Mouse (Mus musculus) erythroblast, embryonic 14.5 days (primary cell): Measurements from ENCODE around the gene Gm10842. TPM values are rescaled to one million over a fixed set of nuclear protein-coding genes. Genes with fewer than 3 reads are reported as not detected.
"Not testable (repeated sequence)": the region's sequence is repeated elsewhere in the genome, so short reads cannot be mapped to it uniquely, and the experiment has no call there.

Source experiments
- H3K27me3 ChIP-seq: 2 replicates; pipeline ENCODE4 v1.6.1; 2012; ENCODE audit warnings: inconsistent platforms; ENCODE audit not compliant: control insufficient read depth
- H3K36me3 ChIP-seq: 2 replicates; pipeline ENCODE4 v1.6.1; 2012; ENCODE audit warnings: mild to moderate bottlenecking, inconsistent platforms; ENCODE audit not compliant: control insufficient read depth
- H3K4me1 ChIP-seq: 2 replicates; pipeline ENCODE4 v1.6.1; 2012; ENCODE audit warnings: inconsistent platforms; ENCODE audit not compliant: control insufficient read depth
- H3K4me3 ChIP-seq: replicated peaks from 2 replicates; pipeline ENCODE3; 2012; ENCODE audit warnings: moderate library complexity, mild to moderate bottlenecking, inconsistent platforms
- H3K9me3 ChIP-seq: 2 replicates; pipeline ENCODE4 v1.6.1; 2012; ENCODE audit warnings: low read length, inconsistent platforms, mixed read lengths; ENCODE audit not compliant: control insufficient read depth
- GATA1 ChIP-seq: IDR thresholded peaks from 2 replicates; pipeline ENCODE4 v1.6.1; 2012; ENCODE audit warnings: low read length, inconsistent platforms, mixed read lengths
- TAL1 ChIP-seq: IDR thresholded peaks from 3 replicates; pipeline ENCODE4 v1.6.1; 2012; ENCODE audit warnings: low read length, inconsistent platforms, mixed read lengths
- polyA plus RNA-seq: library from polyadenylated mRNA; stranded (reverse); fragments of >175 nt; gene quantifications from 2 replicates; pipeline ENCODE4 v1.2.3, GENCODE M21; 2012

Gm10842 gene
- polyA plus RNA-seq, 1 experiment, result not detected

- Histone ChIP-seq H3K4me1 (peaks cover 71% of the 10 kb centered on the region), H3K36me3 (peaks cover 62% of the 10 kb centered on the region)
- not testable (repeated sequence) for H3K27me3 ChIP-seq, H3K4me3 ChIP-seq, H3K9me3 ChIP-seq
- peak; percentile 13; the same call in 1 of the 3 replicates for TF ChIP-seq TAL1
Measured at GRCm38 (mm10) chr11:105140512-105140911, 6.2 kb upstream of the Gm10842 start.

- Histone ChIP-seq H3K4me1 (peaks cover 71% of the 10 kb centered on the region), H3K36me3 (peaks cover 56% of the 10 kb centered on the region)
Measured at GRCm38 (mm10) chr11:105141115-105141514, 5.6 kb upstream of the Gm10842 start.

GRCm38 (mm10) chr11:105143564-105143963 lies 3.1 kb upstream of the Gm10842 start:
- Histone ChIP-seq H3K4me1 (peaks cover 53% of the 10 kb centered on the region), H3K9me3 (no peaks in the 10 kb centered on the region), H3K36me3 (peaks cover 31% of the 10 kb centered on the region), H3K4me3 (no peak overlapping the region), H3K27me3 (no peaks in the 10 kb centered on the region)
- no peak for TF ChIP-seq TAL1
- TF ChIP-seq GATA1, result no peak

More at GRCm38 (mm10) chr11:105141115-105141514, 5.6 kb upstream of the Gm10842 start:
- TF ChIP-seq TAL1 (no peak), GATA1 (no peak)
- no peak overlapping the region for H3K4me3 ChIP-seq
- no peaks in the 10 kb centered on the region for H3K27me3 ChIP-seq
- H3K9me3 ChIP-seq, result peaks cover 6% of the 10 kb centered on the region

GRCm38 (mm10) chr11:105144084-105144483 lies 2.6 kb upstream of the Gm10842 start:
- peaks cover 27% of the 10 kb centered on the region for H3K36me3 ChIP-seq
- H3K9me3 ChIP-seq, result no peaks in the 10 kb centered on the region
- H3K4me1 ChIP-seq, result peaks cover 56% of the 10 kb centered on the region
- H3K27me3 ChIP-seq, result no peaks in the 10 kb centered on the region
- TF ChIP-seq TAL1 (no peak), GATA1 (no peak)
- H3K4me3 ChIP-seq, result no peak overlapping the region

- Histone ChIP-seq H3K4me1 (peaks cover 61% of the 10 kb centered on the region), H3K4me3 (no peak overlapping the region), H3K9me3 (no peaks in the 10 kb centered on the region), H3K36me3 (peaks cover 21% of the 10 kb centered on the region), H3K27me3 (no peaks in the 10 kb centered on the region)
- TF ChIP-seq GATA1, result no peak
- TF ChIP-seq TAL1, result 0 out of 3 replicates have a peak, but pooled peaks have one; percentile 26
Measured at GRCm38 (mm10) chr11:105144508-105145210, 2.0 kb upstream of the Gm10842 start.

- H3K4me1 ChIP-seq, result peaks cover 66% of the 10 kb centered on the region
- TF ChIP-seq TAL1 (no peak), GATA1 (no peak)
Measured at GRCm38 (mm10) chr11:105145211-105145610, 1.5 kb upstream of the Gm10842 start.

GRCm38 (mm10) chr11:105149353-105149752 lies 2.7 kb downstream of the Gm10842 start:
- H3K9me3 ChIP-seq, result no peaks in the 10 kb centered on the region
- H3K36me3 ChIP-seq, result peaks cover 3% of the 10 kb centered on the region; the same call in 1 of the 2 replicates
- no peak overlapping the region for H3K4me3 ChIP-seq
- H3K4me1 ChIP-seq, result peaks cover 77% of the 10 kb centered on the region
- no peaks in the 10 kb centered on the region for H3K27me3 ChIP-seq
- TF ChIP-seq GATA1, result no peak
- no peak for TF ChIP-seq TAL1

More at GRCm38 (mm10) chr11:105145211-105145610, 1.5 kb upstream of the Gm10842 start:
- no peak overlapping the region for H3K4me3 ChIP-seq
- no peaks in the 10 kb centered on the region for H3K27me3 ChIP-seq
- no peaks in the 10 kb centered on the region for H3K9me3 ChIP-seq
- H3K36me3 ChIP-seq, result peaks cover 16% of the 10 kb centered on the region

- Histone ChIP-seq H3K36me3 (peaks cover 5% of the 10 kb centered on the region; the same call in 1 of the 2 replicates), H3K4me1 (peaks cover 77% of the 10 kb centered on the region), H3K4me3 (no peak overlapping the region), H3K27me3 (no peaks in the 10 kb centered on the region), H3K9me3 (no peaks in the 10 kb centered on the region)
- TF ChIP-seq GATA1, result no peak
- TF ChIP-seq TAL1, result no peak
Measured at GRCm38 (mm10) chr11:105149766-105150165, 3.1 kb downstream of the Gm10842 start.

- no peak for TF ChIP-seq GATA1
- TF ChIP-seq TAL1, result no peak
- H3K4me1 ChIP-seq, result peaks cover 76% of the 10 kb centered on the region
- peaks cover 5% of the 10 kb centered on the region; the same call in 1 of the 2 replicates for H3K36me3 ChIP-seq
- no peaks in the 10 kb centered on the region for H3K9me3 ChIP-seq
- H3K4me3 ChIP-seq, result no peak overlapping the region
- H3K27me3 ChIP-seq, result no peaks in the 10 kb centered on the region
Measured at GRCm38 (mm10) chr11:105150691-105151090, 4.0 kb downstream of the Gm10842 start.
